Mouse (Mus musculus) cortical plate, adult 2 months (tissue): ENCODE data around the gene Rps6kl1. TPM values are rescaled to one million over a fixed set of nuclear protein-coding genes. Genes with fewer than 3 reads are reported as not detected.

Source experiments
- H3K27ac ChIP-seq: fragments of 200-500 bp; 2 replicates; pipeline ENCODE4 v1.5.1; 2012; ENCODE audit warnings: low read length, control low read depth, inconsistent platforms; ENCODE audit not compliant: insufficient read depth
- H3K4me1 ChIP-seq: fragments of 200-500 bp; 2 replicates; pipeline ENCODE4 v1.6.1; 2011; ENCODE audit warnings: low read length; ENCODE audit not compliant: control insufficient read depth, insufficient read depth
- H3K4me3 ChIP-seq: fragments of 200-500 bp; 2 replicates; pipeline ENCODE4 v1.5.1; 2011; ENCODE audit warnings: mild to moderate bottlenecking, low read length, control low read depth; ENCODE audit not compliant: insufficient read depth
- CTCF ChIP-seq: fragments of 200-500 bp; IDR thresholded peaks from 2 replicates; pipeline ENCODE4 v1.5.1; 2011; ENCODE audit warnings: mild to moderate bottlenecking, control low read depth, low read length; ENCODE audit not compliant: insufficient read depth; ENCODE audit errors: extremely low read depth
- POLR2A ChIP-seq: fragments of 200-500 bp; IDR thresholded peaks from 2 replicates; pipeline ENCODE4 v1.6.1; 2011; ENCODE audit warnings: mild to moderate bottlenecking, low read length, control low read depth; ENCODE audit not compliant: insufficient read depth; ENCODE audit errors: extremely low read depth
- polyA plus RNA-seq: library from polyadenylated mRNA; depleted of rRNA; stranded (reverse); fragments of >200 nt; gene quantifications from 2 replicates; pipeline ENCODE4 v1.2.3, GENCODE M21; 2012; rRNA removed

Rps6kl1 gene
- polyA plus RNA-seq, 1 experiment = 39.2 TPM

DNA sequence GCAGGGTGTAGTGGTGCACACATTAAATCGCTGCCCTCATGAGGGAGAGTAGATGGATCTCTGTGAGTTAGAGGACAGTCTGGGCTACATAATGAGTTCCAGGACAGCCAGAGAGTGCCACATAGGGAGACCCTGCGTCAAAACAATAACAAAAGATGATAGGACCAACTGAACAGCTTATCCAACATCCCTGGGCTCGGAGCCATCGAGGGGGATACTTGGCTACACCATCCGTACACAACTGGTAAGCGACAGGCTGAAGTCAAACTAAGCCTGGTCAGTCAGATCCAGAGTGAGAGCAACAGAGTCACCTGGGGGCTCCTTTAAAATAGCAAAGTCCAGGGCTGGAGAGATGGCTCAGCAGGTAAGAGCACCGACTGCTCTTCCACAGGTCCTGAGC is 55.2 kb downstream of the Rps6kl1 start:
- H3K4me1 ChIP-seq = 0 out of 2 replicates have a peak, but pooled peaks cover 2% of the 10 kb centered on the region
- no peak overlapping the region for H3K4me3 ChIP-seq
- H3K27ac ChIP-seq = no peak overlapping the region
- TF ChIP-seq POLR2A (no peak), CTCF (no peak)

DNA sequence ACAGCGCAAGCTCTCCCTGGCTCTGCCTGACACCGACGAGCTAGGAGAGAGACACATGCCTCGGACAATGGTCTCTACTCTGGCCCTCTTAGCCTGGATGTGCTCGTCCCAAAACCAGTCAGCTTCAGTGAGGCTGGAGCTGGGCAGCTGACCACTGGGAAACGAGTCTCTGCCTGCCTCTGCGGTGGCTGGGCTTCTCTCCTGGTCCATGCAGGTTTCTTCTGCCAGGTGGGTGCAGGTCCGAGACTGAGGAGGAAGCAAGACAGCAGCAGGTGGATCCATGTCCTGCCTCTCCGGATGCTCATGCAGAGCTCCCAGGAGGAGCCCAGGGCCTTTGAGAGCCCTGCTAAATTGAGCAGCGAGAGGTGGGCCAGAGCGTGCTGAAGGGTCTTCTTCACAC is 55.9 kb downstream of the Rps6kl1 start:
- Histone ChIP-seq H3K4me3 (no peak overlapping the region), H3K4me1 (0 out of 2 replicates have a peak, but pooled peaks cover 2% of the 10 kb centered on the region), H3K27ac (no peak overlapping the region)
- TF ChIP-seq CTCF (no peak), POLR2A (no peak)

DNA sequence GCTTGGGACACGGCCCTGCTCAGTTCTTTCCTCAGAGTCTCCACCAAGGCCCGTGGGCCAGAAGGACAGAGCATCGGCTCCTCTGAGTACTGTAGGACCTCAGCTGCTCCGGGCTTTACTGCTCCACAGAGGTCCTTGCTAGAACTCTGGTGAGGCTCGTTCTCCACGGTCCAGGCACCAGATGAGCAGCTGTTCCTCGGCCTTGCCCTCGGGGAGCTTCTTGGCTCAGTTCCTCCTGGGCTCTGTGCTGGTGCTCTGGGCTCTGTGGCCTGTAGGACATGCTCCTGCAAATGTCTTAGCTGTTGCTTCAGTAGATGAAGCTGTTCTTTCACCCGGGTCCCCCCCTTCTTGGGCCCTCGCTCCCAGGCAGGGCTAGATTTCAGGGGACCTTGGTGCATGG is 56.4 kb downstream of the Rps6kl1 start:
- TF ChIP-seq CTCF (no peak), POLR2A (no peak)
- 0 out of 2 replicates have a peak, but pooled peaks cover 2% of the 10 kb centered on the region for H3K4me1 ChIP-seq
- no peak overlapping the region for H3K4me3 ChIP-seq
- H3K27ac ChIP-seq = no peak overlapping the region

DNA sequence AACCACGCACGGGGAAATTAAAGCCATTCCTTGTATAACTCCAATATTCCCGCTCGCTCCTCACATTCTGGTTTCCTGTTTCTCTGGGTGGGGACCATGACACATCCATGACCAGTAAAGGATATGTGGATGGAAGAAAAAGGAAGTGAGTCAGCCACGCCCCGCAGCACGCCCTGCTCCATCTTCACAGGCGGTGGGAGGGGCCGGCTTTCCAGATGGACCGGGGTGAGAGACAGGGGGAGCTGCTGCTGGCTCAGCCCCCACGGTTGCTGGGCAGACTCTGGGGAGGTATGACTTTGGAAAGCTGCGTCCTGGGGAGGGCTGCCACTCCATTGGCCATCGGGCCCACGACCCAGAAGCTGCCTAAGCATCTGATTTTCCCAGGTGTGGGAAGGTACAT is 57.1 kb downstream of the Rps6kl1 start:
- Histone ChIP-seq H3K27ac (no peak overlapping the region), H3K4me1 (0 out of 2 replicates have a peak, but pooled peaks cover 2% of the 10 kb centered on the region), H3K4me3 (no peak overlapping the region)
- no peak for TF ChIP-seq CTCF
- TF ChIP-seq POLR2A = no peak

DNA sequence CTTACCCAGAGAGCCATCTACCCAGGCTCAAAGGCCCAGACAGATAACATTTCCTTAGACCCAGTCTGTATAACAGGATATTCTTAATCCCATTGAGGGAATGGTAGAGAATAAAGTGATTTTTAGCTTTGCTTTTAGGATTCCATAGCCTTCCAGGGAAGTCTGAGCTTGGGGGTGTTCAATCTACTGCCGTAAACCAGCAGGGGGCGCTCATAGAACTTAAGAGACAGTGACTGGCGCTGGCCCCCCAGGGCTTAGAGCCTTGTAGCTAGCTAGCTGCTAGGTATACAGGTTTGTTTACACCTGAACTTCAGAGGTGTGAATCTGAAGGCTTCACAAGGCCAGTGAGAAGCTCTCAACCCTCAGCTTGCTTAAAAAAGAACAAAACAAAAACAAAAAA is 58.9 kb downstream of the Rps6kl1 start:
- TF ChIP-seq CTCF (peak; percentile 54), POLR2A (no peak)
- Histone ChIP-seq H3K27ac (no peak overlapping the region), H3K4me3 (no peak overlapping the region), H3K4me1 (0 out of 2 replicates have a peak, but pooled peaks cover 2% of the 10 kb centered on the region)

DNA sequence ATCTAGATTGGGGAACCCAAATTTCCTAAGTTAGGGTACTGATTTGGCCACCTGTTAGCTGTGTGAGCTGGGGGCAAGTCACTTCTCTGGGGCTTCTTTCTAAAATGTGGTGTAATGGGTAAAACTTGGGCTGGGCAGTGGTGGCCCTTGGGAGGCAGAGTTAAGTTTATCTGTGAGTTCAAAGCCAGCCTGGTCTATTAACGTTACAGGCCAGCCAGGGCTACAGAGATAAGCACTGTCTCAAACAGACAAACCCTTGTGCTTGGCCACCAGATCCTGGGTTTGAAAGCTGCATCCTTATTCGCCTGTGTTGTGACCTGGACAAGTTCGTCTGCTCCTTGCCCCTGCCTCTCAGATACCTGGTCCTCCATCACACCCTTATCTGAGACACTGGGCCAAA is 59.9 kb downstream of the Rps6kl1 start:
- 0 out of 2 replicates have a peak, but pooled peaks cover 2% of the 10 kb centered on the region for H3K4me1 ChIP-seq

DNA sequence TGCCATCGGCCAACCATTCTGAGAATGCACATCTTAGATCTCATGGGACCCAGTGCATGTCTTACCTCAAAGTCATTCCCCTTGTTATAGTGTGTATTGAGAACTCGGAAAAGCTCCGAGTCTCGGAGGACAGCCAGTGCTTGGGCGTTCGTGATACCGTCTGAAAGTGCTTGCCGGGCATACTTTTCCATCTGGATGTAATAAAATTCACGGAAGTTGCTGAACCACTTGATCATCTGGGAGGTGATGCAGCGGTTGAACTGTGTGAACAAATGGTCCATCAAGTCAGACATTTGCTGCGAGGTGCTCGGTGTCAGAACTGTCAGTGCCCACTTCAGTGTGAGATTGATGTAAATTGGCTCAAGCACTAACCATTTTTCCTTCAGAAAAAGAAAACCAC is 63.2 kb downstream of the Rps6kl1 start:
- no peak for TF ChIP-seq CTCF
- no peak for TF ChIP-seq POLR2A
- no peak overlapping the region for H3K27ac ChIP-seq
- no peaks in the 10 kb centered on the region for H3K4me1 ChIP-seq
- no peak overlapping the region for H3K4me3 ChIP-seq

More for the DNA sequence above, 59.9 kb downstream of the Rps6kl1 start:
- no peak for TF ChIP-seq POLR2A
- TF ChIP-seq CTCF = no peak
- H3K27ac ChIP-seq = no peak overlapping the region
- no peak overlapping the region for H3K4me3 ChIP-seq

Other genes with a start within 250 kb of the Rps6kl1 start
- gene Fcf1, start 180.4 kb downstream of the Rps6kl1 start, polyA plus RNA-seq = 71.3 and 74.5 TPM in 2 replicates
- gene Arel1, start 180.4 kb downstream of the Rps6kl1 start, polyA plus RNA-seq = 66.9 and 70.4 TPM in 2 replicates
- 64.0 and 69.9 TPM in 2 replicates for gene Ylpm1, start 154.9 kb downstream of the Rps6kl1 start, polyA plus RNA-seq
- gene Prox2, start 40.5 kb downstream of the Rps6kl1 start, polyA plus RNA-seq = 1.5 and 1.8 TPM in 2 replicates
- 144 and 150 TPM in 2 replicates for gene Dlst, start 40.4 kb downstream of the Rps6kl1 start, polyA plus RNA-seq
- 2.2 and 2.9 TPM in 2 replicates for gene Pgf, start 26.5 kb upstream of the Rps6kl1 start, polyA plus RNA-seq
- 90.4 and 101 TPM in 2 replicates for gene Eif2b2, start 68.2 kb upstream of the Rps6kl1 start, polyA plus RNA-seq
- gene Mlh3, start 119.3 kb upstream of the Rps6kl1 start, polyA plus RNA-seq = 12.7 and 13.7 TPM in 2 replicates
- 48.4 and 53.7 TPM in 2 replicates for gene Acyp1, start 137.2 kb upstream of the Rps6kl1 start, polyA plus RNA-seq
- gene Zc2hc1c, start 137.3 kb upstream of the Rps6kl1 start, polyA plus RNA-seq = 1.2 TPM in 2 replicates
- gene Nek9, start 188.1 kb upstream of the Rps6kl1 start, polyA plus RNA-seq = 31.7 and 33.3 TPM in 2 replicates
- gene Tmed10, start 223.6 kb upstream of the Rps6kl1 start, polyA plus RNA-seq = 138 and 144 TPM in 2 replicates